Mouse (Mus musculus): Measurements from ENCODE around the gene Myo1e. TPM values are rescaled to one million over a fixed set of nuclear protein-coding genes. Genes with fewer than 3 reads are reported as not detected.

Gene Myo1e
- polyA plus RNA-seq, 1 experiment from 2014 or later: 11.0 TPM

DNA sequence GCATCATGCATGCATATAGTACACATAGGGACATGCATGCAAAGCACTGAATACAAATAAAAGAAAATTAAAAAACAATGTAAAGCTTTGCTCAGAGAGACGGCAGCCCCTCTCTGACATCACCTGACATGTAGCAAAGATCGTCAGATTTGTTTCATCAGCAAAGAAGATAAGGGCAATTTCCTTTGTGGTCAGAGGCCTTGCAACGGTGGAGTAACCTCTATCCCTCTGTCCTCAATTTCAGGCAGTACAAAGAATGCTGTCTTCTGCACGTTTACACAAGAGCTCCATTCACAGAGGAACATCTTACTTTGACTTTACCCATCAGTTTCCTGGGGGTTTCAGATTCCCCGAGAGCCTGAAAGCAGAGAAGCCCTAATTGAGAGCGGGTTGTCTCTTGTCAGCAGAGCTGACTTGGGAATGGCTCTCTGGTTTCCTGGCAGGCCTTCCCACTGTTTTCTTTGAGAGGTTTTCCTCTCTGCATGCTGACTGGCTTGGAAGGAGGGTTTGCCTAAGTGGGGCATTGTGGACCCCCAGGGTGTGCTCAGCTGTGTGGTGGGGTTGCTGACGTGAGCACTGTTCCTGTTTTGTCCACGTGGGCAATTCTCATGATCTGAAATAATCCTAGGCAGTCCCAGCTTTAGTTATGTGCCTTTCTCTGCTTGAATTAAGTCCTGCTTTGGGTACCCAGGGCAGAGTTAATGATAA is 144.6 kb downstream of the Myo1e start:
- no peaks in the 10 kb centered on the region for H3K4me1 ChIP-seq
- no peak for ATAC-seq (ENCODE audit: low FRiP score, low read depth)
- no peak overlapping the region for H3K9ac ChIP-seq (replicated peaks)
- H3K27ac ChIP-seq (replicated peaks): no peak overlapping the region
- H3K4me2 ChIP-seq (replicated peaks): no peak overlapping the region
- H3K4me3 ChIP-seq: no peak overlapping the region
- 37% methylated on average over 8 of the region's 8 CpGs for WGBS
- H3K9me3 ChIP-seq: no peaks in the 10 kb centered on the region
- no peaks in the 10 kb centered on the region for H3K27me3 ChIP-seq
- peaks cover 5% of the 10 kb centered on the region; the same call in 1 of the 2 replicates for H3K36me3 ChIP-seq

DNA sequence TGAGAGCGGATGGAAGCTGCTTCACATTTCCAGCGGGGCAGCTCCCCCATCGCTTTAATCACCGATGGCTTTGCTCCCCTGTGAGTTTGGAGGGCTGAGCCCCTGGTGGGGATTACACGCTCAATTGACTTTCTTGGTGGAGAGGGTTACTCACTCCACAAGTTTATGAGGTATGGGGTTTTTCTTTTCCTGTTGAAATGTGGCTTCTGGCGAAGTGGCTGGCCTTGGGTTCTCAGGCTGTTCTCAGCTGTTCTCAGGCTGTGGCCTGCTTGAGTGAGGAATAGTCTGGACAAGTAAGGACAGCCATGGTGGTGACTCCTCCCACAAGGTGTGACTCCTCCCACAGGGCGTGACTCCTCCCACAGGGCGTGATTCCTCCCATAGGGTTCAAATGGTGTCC is 149.1 kb downstream of the Myo1e start:
- ATAC-seq (ENCODE audit: low FRiP score, low read depth): no peak
- no peaks in the 10 kb centered on the region for H3K27me3 ChIP-seq
- H3K36me3 ChIP-seq: peaks cover 5% of the 10 kb centered on the region
- no peak overlapping the region for H3K27ac ChIP-seq (replicated peaks)
- H3K4me3 ChIP-seq: no peak overlapping the region
- no peak overlapping the region for H3K4me2 ChIP-seq (replicated peaks)
- H3K9ac ChIP-seq (replicated peaks): no peak overlapping the region
- peaks cover 4% of the 10 kb centered on the region; the same call in 1 of the 2 replicates for H3K9me3 ChIP-seq
- no peaks in the 10 kb centered on the region for H3K4me1 ChIP-seq
- WGBS: 34% methylated on average over 8 of the region's 8 CpGs

DNA sequence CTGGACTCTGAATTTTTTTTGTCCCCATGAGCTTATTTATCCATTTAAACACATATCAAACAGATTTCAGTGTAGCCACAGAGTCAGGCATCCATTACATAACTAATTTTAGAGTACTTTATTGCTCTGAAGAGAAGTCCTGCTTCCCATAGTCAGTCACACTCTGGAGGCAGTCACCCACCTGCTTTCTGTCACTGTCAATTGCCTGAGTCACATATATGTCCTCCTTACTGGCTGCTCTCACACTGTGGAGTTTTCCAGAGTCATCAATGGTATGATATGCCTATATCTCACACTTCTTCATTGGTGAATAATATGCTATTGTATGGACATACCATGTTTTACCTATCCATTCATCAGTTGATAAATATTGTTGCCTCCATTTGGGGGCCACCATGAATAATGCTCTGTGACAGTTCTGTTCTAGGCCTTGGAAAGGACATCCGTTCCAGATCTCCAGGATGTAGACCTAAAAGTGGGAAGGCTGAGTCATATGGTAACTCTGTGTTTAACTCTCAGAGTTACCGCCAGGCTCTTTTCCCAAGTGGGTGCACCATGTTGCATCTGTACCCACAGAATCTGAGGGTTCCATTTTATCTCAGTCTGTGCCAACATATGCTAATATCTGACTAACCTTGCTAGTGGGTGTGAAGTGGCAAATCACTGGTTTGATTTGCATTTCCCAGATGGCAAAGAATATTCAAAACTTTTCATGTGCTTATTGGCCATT is 152.4 kb downstream of the Myo1e start:
- no peaks in the 10 kb centered on the region for H3K27me3 ChIP-seq
- peaks cover 4% of the 10 kb centered on the region; the same call in 1 of the 2 replicates for H3K9me3 ChIP-seq
- no peak overlapping the region for H3K4me2 ChIP-seq (replicated peaks)
- ATAC-seq (ENCODE audit: low FRiP score, low read depth): no peak
- H3K4me3 ChIP-seq: no peak overlapping the region
- 98% methylated on average over 2 of the region's 2 CpGs for WGBS
- no peak overlapping the region for H3K9ac ChIP-seq (replicated peaks)
- H3K36me3 ChIP-seq: peaks cover 9% of the 10 kb centered on the region
- H3K27ac ChIP-seq (replicated peaks): no peak overlapping the region
- no peaks in the 10 kb centered on the region for H3K4me1 ChIP-seq

DNA sequence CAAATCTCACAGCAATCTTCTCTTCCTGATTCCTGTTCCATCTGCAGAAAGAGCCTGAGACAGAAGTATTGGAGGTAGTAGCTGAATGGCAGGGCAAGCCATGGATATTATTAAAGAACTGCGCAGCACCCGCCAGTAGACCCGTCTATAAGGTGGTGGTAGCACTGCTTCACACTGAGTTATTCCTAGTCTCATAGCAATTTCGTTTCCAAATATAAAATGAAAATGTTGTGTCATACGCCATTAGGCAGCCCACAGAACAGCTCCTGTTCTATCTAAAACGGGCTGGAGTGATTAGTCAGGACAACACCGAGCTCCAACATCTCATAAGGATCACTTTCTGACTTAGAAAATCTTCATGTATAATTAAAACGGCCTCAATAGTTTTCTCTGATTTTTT is 157.6 kb downstream of the Myo1e start:
- H3K27me3 ChIP-seq: no peaks in the 10 kb centered on the region
- no peak overlapping the region for H3K9ac ChIP-seq (replicated peaks)
- H3K4me1 ChIP-seq: no peaks in the 10 kb centered on the region
- no peak overlapping the region for H3K4me2 ChIP-seq (replicated peaks)
- peaks cover 22% of the 10 kb centered on the region for H3K36me3 ChIP-seq
- no peaks in the 10 kb centered on the region for H3K9me3 ChIP-seq
- H3K27ac ChIP-seq (replicated peaks): no peak overlapping the region
- H3K4me3 ChIP-seq: no peak overlapping the region
- ATAC-seq (ENCODE audit: low FRiP score, low read depth): no peak
- 94% methylated on average over 8 of the region's 8 CpGs for WGBS

DNA sequence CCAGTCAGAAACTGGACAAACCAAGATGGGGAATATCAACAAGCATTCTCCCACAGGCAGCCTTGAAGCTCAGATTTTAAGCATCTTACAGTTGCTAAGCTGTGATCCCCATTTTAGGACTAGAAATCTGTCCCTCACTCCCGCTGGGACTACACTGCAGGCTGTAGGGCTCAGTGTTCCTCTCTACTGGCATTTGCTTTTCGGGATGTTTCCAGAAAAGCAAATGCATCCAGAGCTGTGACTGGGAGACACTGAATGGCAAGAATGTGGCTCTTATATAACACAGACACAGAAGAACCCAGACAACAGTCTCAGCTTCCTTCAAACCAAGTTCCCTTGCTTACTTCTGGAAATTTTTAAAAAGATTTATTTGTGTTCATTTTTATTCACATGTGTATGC is 158.8 kb downstream of the Myo1e start:
- 82% methylated on average over 2 of the region's 2 CpGs for WGBS
- Histone ChIP-seq H3K27ac (replicated peaks) (no peak overlapping the region), H3K27me3 (no peaks in the 10 kb centered on the region), H3K4me2 (replicated peaks) (no peak overlapping the region), H3K9ac (replicated peaks) (no peak overlapping the region), H3K4me1 (no peaks in the 10 kb centered on the region), H3K36me3 (peaks cover 23% of the 10 kb centered on the region), H3K4me3 (no peak overlapping the region), H3K9me3 (no peaks in the 10 kb centered on the region)
- no peak for ATAC-seq (ENCODE audit: low FRiP score, low read depth)

DNA sequence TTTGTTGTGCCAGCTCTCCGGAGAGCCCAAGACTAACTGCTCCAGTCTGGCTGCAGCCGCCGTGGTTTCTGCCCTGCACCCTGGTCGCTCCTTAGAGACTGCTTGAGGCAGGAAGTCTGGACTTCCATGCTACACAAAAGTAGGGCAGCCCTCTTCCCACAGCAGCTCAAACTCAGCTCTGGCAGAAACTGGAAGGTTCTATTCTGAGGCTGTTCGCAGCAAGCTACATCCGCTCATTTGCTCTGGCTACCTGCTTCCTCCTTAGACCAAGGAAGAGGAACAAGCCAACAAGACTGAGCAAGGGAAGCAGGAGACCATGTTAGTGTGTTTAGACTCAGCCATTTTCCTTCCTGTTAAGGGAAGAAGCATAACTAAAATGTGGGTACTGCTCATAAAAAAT is 159.7 kb downstream of the Myo1e start:
- Histone ChIP-seq H3K9me3 (no peaks in the 10 kb centered on the region), H3K27me3 (no peaks in the 10 kb centered on the region), H3K36me3 (peaks cover 23% of the 10 kb centered on the region), H3K9ac (replicated peaks) (no peak overlapping the region), H3K4me3 (no peak overlapping the region), H3K4me1 (no peaks in the 10 kb centered on the region), H3K4me2 (replicated peaks) (no peak overlapping the region), H3K27ac (replicated peaks) (no peak overlapping the region)
- ATAC-seq (ENCODE audit: low FRiP score, low read depth): no peak
- 91% methylated on average over 6 of the region's 6 CpGs for WGBS

DNA sequence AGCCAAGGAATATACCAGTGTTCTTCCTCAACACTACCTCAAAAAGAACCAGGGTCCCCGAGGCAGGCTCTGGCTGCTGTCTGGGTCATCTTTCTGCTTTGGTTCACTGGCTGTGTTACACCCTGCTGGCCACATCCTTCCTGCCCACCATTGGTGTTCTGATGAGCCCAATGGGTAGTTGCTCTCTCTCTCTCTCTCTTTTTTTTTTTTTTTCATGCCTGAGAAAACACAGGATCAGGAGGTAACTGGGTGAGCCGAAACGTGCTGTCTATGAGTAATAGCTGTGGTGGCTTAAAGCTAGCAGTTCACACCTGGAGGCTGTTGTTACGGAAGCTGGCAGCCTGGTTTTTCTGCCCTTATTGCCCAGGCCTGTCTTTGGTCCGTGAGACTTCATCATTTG is 164.5 kb downstream of the Myo1e start:
- H3K27me3 ChIP-seq: no peaks in the 10 kb centered on the region
- H3K4me1 ChIP-seq: no peaks in the 10 kb centered on the region
- 78% methylated on average over 5 of the region's 5 CpGs for WGBS
- peaks cover 14% of the 10 kb centered on the region for H3K36me3 ChIP-seq
- no peak overlapping the region for H3K4me2 ChIP-seq (replicated peaks)
- no peak for ATAC-seq (ENCODE audit: low FRiP score, low read depth)
- H3K9me3 ChIP-seq: no peaks in the 10 kb centered on the region
- H3K9ac ChIP-seq (replicated peaks): no peak overlapping the region
- H3K27ac ChIP-seq (replicated peaks): no peak overlapping the region
- no peak overlapping the region for H3K4me3 ChIP-seq

DNA sequence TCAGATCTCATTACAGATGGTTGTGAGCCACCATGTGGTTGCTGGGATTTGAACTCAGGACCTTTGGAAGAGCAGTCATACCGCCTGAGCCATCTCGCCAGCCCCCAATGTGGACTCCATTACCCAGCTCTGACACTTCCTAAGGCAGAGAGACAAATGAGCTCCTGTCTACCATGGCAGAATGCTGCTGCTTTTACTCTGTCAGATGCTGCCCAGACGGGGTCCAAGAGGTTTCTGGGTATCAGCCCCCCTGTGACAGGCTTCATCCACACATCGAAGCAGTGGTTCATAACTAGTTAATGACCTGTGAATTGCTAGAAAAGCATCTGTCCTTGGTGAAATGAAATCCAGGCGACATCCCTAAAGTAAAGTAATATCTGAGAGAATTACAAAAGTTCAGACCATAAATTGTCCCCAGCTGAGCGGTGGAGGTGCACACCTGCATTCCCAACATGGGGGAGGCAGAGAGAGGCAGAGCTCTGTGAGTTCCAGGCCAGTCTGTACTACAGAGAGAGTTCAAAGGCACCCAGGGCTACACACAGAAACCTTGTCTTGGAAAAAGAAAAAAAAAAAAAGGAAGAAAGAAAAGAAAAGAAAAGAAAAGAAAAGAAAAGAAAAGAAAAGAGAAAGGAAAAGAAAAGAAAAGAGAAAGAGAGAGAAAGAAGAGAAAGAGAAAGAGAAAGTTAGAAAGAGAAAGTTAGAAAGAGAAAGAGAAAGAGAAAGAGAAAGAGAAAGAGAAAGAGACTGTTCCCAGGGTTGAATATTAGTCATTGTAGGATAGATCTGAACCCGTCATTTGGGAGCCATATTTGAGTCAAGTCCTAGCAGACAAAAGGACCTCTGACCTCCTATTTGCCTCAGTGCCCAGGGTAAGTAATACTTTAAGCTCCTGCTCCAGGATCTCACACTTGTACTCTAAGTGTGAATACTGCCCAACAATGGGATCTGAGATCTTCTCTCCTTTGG is 172.6 kb downstream of the Myo1e start:
- H3K4me2 ChIP-seq (replicated peaks): no peak overlapping the region
- peaks cover 17% of the 10 kb centered on the region; the same call in 1 of the 2 replicates for H3K36me3 ChIP-seq
- no peak overlapping the region for H3K27ac ChIP-seq (replicated peaks)
- H3K9me3 ChIP-seq: no peaks in the 10 kb centered on the region
- H3K27me3 ChIP-seq: no peaks in the 10 kb centered on the region
- no peak for ATAC-seq (ENCODE audit: low FRiP score, low read depth)
- WGBS: 82% methylated on average over 7 of the region's 7 CpGs
- H3K4me1 ChIP-seq: no peaks in the 10 kb centered on the region
- H3K4me3 ChIP-seq: no peak overlapping the region
- H3K9ac ChIP-seq (replicated peaks): no peak overlapping the region

DNA sequence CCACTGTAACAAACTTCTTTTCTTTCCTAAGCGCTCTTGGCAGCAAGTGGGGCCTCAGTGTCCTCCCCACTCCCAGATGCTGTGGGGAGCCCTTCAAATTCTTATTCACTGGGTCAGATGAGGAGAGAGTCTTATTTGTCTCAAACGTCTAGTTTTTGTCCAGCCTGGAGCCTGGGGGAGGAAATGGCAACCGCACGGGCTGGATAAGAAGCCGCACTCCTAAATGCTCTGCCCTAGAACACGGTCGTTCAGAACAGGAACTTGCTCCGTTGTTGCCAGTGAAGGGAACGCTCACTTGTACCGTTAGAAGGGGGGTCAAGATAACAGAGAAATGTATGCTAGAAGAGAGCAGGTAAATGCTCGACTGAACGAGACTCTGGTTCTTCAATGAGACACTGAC is 174.9 kb downstream of the Myo1e start:
- WGBS: 87% methylated on average over 12 of the region's 12 CpGs
- Histone ChIP-seq H3K4me3 (no peak overlapping the region), H3K4me2 (replicated peaks) (no peak overlapping the region), H3K9ac (replicated peaks) (no peak overlapping the region), H3K27ac (replicated peaks) (no peak overlapping the region), H3K27me3 (no peaks in the 10 kb centered on the region), H3K9me3 (no peaks in the 10 kb centered on the region), H3K4me1 (no peaks in the 10 kb centered on the region), H3K36me3 (peaks cover 17% of the 10 kb centered on the region; the same call in 1 of the 2 replicates)
- ATAC-seq (ENCODE audit: low FRiP score, low read depth): no peak

DNA sequence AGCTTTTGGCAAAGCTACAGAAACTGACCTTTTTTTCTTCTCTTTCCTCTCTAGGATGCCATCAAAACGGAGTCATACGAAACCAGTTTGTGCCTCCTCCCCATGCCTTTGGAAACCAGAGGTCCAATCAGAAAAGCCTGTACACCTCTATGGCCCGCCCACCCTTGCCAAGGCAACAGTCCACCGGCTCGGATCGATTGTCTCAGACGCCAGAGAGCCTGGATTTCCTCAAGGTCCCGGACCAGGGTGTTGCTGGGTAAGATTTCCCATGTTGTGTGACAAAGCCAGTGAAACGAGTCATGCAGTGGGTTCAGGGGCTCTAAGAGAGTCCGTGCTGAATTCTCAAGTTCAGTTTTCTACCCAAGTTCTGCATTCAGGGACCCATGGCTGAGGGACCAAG is 176.6 kb downstream of the Myo1e start:
- Histone ChIP-seq H3K36me3 (peaks cover 6% of the 10 kb centered on the region; the same call in 1 of the 2 replicates), H3K4me2 (replicated peaks) (no peak overlapping the region), H3K27ac (replicated peaks) (no peak overlapping the region), H3K4me1 (no peaks in the 10 kb centered on the region), H3K27me3 (no peaks in the 10 kb centered on the region), H3K9ac (replicated peaks) (no peak overlapping the region), H3K4me3 (no peak overlapping the region), H3K9me3 (no peaks in the 10 kb centered on the region)
- ATAC-seq (ENCODE audit: low FRiP score, low read depth): no peak
- WGBS: 78% methylated on average over 10 of the region's 10 CpGs

DNA sequence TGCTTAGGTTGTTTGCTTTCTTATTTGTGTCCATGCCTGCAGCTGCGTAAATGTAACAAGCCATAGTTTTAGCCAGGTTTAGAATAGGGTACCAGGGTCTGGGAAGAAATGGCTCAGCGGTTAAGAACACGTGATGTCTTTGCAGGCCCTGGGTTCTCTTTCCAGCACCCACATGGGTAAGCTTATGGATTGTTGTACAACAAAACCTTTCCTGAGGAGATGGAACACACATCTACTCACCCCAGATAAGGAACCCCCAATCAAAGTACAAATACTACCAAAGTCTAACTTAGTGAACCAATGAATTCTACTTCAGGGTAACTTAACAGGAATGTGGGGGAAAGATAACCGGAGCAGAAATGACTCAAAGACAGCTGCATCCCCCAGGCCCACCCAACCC is 177.3 kb downstream of the Myo1e start:
- WGBS: 95% methylated on average over 4 of the region's 4 CpGs
- no peak overlapping the region for H3K4me3 ChIP-seq
- ATAC-seq (ENCODE audit: low FRiP score, low read depth): no peak
- H3K36me3 ChIP-seq: peaks cover 4% of the 10 kb centered on the region; the same call in 1 of the 2 replicates
- no peak overlapping the region for H3K27ac ChIP-seq (replicated peaks)
- H3K4me1 ChIP-seq: no peaks in the 10 kb centered on the region
- no peaks in the 10 kb centered on the region for H3K9me3 ChIP-seq
- H3K27me3 ChIP-seq: no peaks in the 10 kb centered on the region
- no peak overlapping the region for H3K4me2 ChIP-seq (replicated peaks)
- no peak overlapping the region for H3K9ac ChIP-seq (replicated peaks)
